Mouse (Mus musculus) limb, embryonic 13.5 days (tissue): ENCODE results near the gene Pex19. TPM values are rescaled to one million over a fixed set of nuclear protein-coding genes. Genes with fewer than 3 reads are reported as not detected.

Experiments
- ATAC-seq: fragments of 200-750 bp; cut with Nextera tagmentation; 2 replicates; pipeline ENCODE4 v1.8.0; 2017; ENCODE audit warnings: low read depth, moderate number of reproducible peaks, moderate TSS enrichment; ENCODE audit not compliant: low FRiP score
- H3K27ac ChIP-seq: fragments of 300-500 bp; sonication (generic); 2 replicates; pipeline ENCODE4 v1.5.1; 2015; ENCODE audit warnings: inconsistent platforms, mild to moderate bottlenecking, moderate library complexity
- H3K27me3 ChIP-seq: fragments of 300-500 bp; sonication (generic); 2 replicates; pipeline ENCODE4 v1.6.1; 2015; ENCODE audit warnings: mild to moderate bottlenecking, inconsistent platforms
- H3K36me3 ChIP-seq: fragments of 300-500 bp; sonication (generic); 2 replicates; pipeline ENCODE4 v1.6.1; 2015; ENCODE audit warnings: inconsistent platforms, mild to moderate bottlenecking, moderate library complexity
- H3K4me1 ChIP-seq: fragments of 300-500 bp; sonication (generic); 2 replicates; pipeline ENCODE4 v1.6.1; 2015; ENCODE audit warnings: inconsistent platforms
- H3K4me2 ChIP-seq: fragments of 300-500 bp; sonication (generic); replicated peaks from 2 replicates; pipeline ENCODE4 v1.6.1; 2015; ENCODE audit warnings: inconsistent platforms, mild to moderate bottlenecking, moderate library complexity
- H3K4me3 ChIP-seq: fragments of 300-500 bp; sonication (generic); 2 replicates; pipeline ENCODE4 v1.5.1; 2015; ENCODE audit warnings: moderate library complexity, mild to moderate bottlenecking, inconsistent platforms
- H3K9ac ChIP-seq: fragments of 300-500 bp; sonication (generic); 2 replicates; pipeline ENCODE4 v1.6.1; 2015; ENCODE audit warnings: mild to moderate bottlenecking, inconsistent platforms
- H3K9me3 ChIP-seq: fragments of 300-500 bp; sonication (generic); 2 replicates; pipeline ENCODE4 v1.6.1; 2016; ENCODE audit warnings: inconsistent platforms
- WGBS: fragments of 180-500 bp; shearing (Covaris S2); methylation state at CpG from one replicate; pipeline ENCODE4 v1.1.7; 2015; 5-methylcytosine and 5-hydroxymethylcytosine counted together
- polyA plus RNA-seq: library from polyadenylated mRNA; unstranded; fragments of >200 nt; fragmentation: Nextera tagmentation; extraction: Ambion mirVana; gene quantifications from 2 replicates; pipeline ENCODE4 v1.2.1, GENCODE M21; 2015

Gene Pex19
- polyA plus RNA-seq, 1 experiment from 2014 or later: 165 TPM

- WGBS: 91% methylated on average over 5 of the region's 5 CpGs
- no peak for ATAC-seq
- Histone ChIP-seq H3K36me3 (peaks cover 99% of the 10 kb centered on the region), H3K9ac (no peak overlapping the region), H3K4me1 (no peaks in the 10 kb centered on the region), H3K27me3 (no peaks in the 10 kb centered on the region), H3K4me2 (no peak overlapping the region), H3K27ac (no peak overlapping the region), H3K9me3 (no peaks in the 10 kb centered on the region), H3K4me3 (no peak overlapping the region)
Measured at GRCm38 (mm10) chr1:172116948-172117347, 9.6 kb upstream of the Pex19 start.

- H3K4me2 ChIP-seq: no peak overlapping the region
- H3K9ac ChIP-seq: no peak overlapping the region
- no peaks in the 10 kb centered on the region for H3K4me1 ChIP-seq
- 88% methylated on average over 6 of the region's 6 CpGs for WGBS
- no peaks in the 10 kb centered on the region for H3K9me3 ChIP-seq
- H3K27ac ChIP-seq: no peak overlapping the region
- ATAC-seq: no peak
- no peaks in the 10 kb centered on the region for H3K27me3 ChIP-seq
- no peak overlapping the region for H3K4me3 ChIP-seq
- peaks cover 97% of the 10 kb centered on the region for H3K36me3 ChIP-seq
Measured at GRCm38 (mm10) chr1:172119100-172119499, 7.5 kb upstream of the Pex19 start.

- no peaks in the 10 kb centered on the region for H3K27me3 ChIP-seq
- H3K4me1 ChIP-seq: no peaks in the 10 kb centered on the region
- H3K9me3 ChIP-seq: no peaks in the 10 kb centered on the region
- 44% methylated on average over 3 of the region's 3 CpGs for WGBS
- no peak overlapping the region for H3K4me3 ChIP-seq
- no peak for ATAC-seq
- H3K36me3 ChIP-seq: peaks cover 91% of the 10 kb centered on the region
- no peak overlapping the region for H3K9ac ChIP-seq
- H3K4me2 ChIP-seq: no peak overlapping the region
- H3K27ac ChIP-seq: no peak overlapping the region
Measured at GRCm38 (mm10) chr1:172119720-172120119, 6.8 kb upstream of the Pex19 start.

GRCm38 (mm10) chr1:172122671-172123070 lies 3.9 kb upstream of the Pex19 start:
- H3K9me3 ChIP-seq: no peaks in the 10 kb centered on the region
- WGBS: 71% methylated on average over 2 of the region's 2 CpGs
- H3K27ac ChIP-seq: no peak overlapping the region
- ATAC-seq: no peak
- peaks cover 62% of the 10 kb centered on the region for H3K36me3 ChIP-seq
- no peak overlapping the region for H3K9ac ChIP-seq
- H3K4me1 ChIP-seq: peaks cover 10% of the 10 kb centered on the region
- H3K27me3 ChIP-seq: no peaks in the 10 kb centered on the region
- no peak overlapping the region for H3K4me2 ChIP-seq
- H3K4me3 ChIP-seq: no peak overlapping the region

- Histone ChIP-seq H3K27me3 (no peaks in the 10 kb centered on the region), H3K9me3 (no peaks in the 10 kb centered on the region), H3K4me2 (no peak overlapping the region), H3K4me3 (no peak overlapping the region), H3K4me1 (peaks cover 14% of the 10 kb centered on the region), H3K27ac (no peak overlapping the region), H3K9ac (no peak overlapping the region), H3K36me3 (peaks cover 56% of the 10 kb centered on the region)
- 82% methylated on average over 6 of the region's 6 CpGs for WGBS
- no peak for ATAC-seq
Measured at GRCm38 (mm10) chr1:172124572-172124971, 2.0 kb upstream of the Pex19 start.

GRCm38 (mm10) chr1:172127487-172127886 lies 932 bp downstream of the Pex19 start:
- Histone ChIP-seq H3K27me3 (no peaks in the 10 kb centered on the region), H3K4me1 (peaks cover 14% of the 10 kb centered on the region), H3K27ac (no peak overlapping the region), H3K4me3 (peak overlapping the region; percentile 83), H3K36me3 (peaks cover 56% of the 10 kb centered on the region), H3K4me2 (peak overlapping the region; percentile 74), H3K9me3 (no peaks in the 10 kb centered on the region), H3K9ac (peak overlapping the region; percentile 89)
- no peak for ATAC-seq
- WGBS: 39% methylated on average over 5 of the region's 5 CpGs

- Histone ChIP-seq H3K9ac (no peak overlapping the region), H3K27me3 (no peaks in the 10 kb centered on the region), H3K36me3 (peaks cover 55% of the 10 kb centered on the region), H3K4me3 (no peak overlapping the region), H3K4me1 (peaks cover 14% of the 10 kb centered on the region), H3K9me3 (no peaks in the 10 kb centered on the region), H3K27ac (no peak overlapping the region), H3K4me2 (no peak overlapping the region)
- no peak for ATAC-seq
- WGBS: 88% methylated on average over 15 of the region's 15 CpGs
Measured at GRCm38 (mm10) chr1:172128563-172128962, 2.0 kb downstream of the Pex19 start.

- peaks cover 58% of the 10 kb centered on the region for H3K36me3 ChIP-seq
- peaks cover 14% of the 10 kb centered on the region for H3K4me1 ChIP-seq
- WGBS: 68% methylated on average over 2 of the region's 2 CpGs
- H3K9ac ChIP-seq: no peak overlapping the region
- no peak overlapping the region for H3K4me3 ChIP-seq
- no peaks in the 10 kb centered on the region for H3K27me3 ChIP-seq
- no peaks in the 10 kb centered on the region for H3K9me3 ChIP-seq
- H3K27ac ChIP-seq: no peak overlapping the region
- no peak for ATAC-seq
- no peak overlapping the region for H3K4me2 ChIP-seq
Measured at GRCm38 (mm10) chr1:172129108-172129507, 2.6 kb downstream of the Pex19 start.

GRCm38 (mm10) chr1:172129780-172130179 lies 3.2 kb downstream of the Pex19 start:
- Histone ChIP-seq H3K9ac (no peak overlapping the region), H3K9me3 (no peaks in the 10 kb centered on the region), H3K4me1 (peaks cover 14% of the 10 kb centered on the region), H3K27ac (no peak overlapping the region), H3K4me3 (no peak overlapping the region), H3K4me2 (no peak overlapping the region), H3K36me3 (peaks cover 65% of the 10 kb centered on the region), H3K27me3 (no peaks in the 10 kb centered on the region)
- 89% methylated on average over 5 of the region's 5 CpGs for WGBS
- ATAC-seq: no peak

GRCm38 (mm10) chr1:172132319-172132718 lies 5.8 kb downstream of the Pex19 start:
- WGBS: 70% methylated on average over 7 of the region's 7 CpGs
- 0 out of 2 replicates have a peak, but pooled peaks have one; percentile 14 for ATAC-seq
- H3K36me3 ChIP-seq: peaks cover 83% of the 10 kb centered on the region

GRCm38 (mm10) chr1:172133535-172133934 lies 7.0 kb downstream of the Pex19 start:
- Histone ChIP-seq H3K27ac (0 out of 2 replicates have a peak overlapping the region, but pooled peaks have one; percentile 44), H3K36me3 (peaks cover 79% of the 10 kb centered on the region)

More at GRCm38 (mm10) chr1:172132319-172132718, 5.8 kb downstream of the Pex19 start:
- peaks cover 7% of the 10 kb centered on the region for H3K4me1 ChIP-seq
- no peak overlapping the region for H3K4me3 ChIP-seq
- H3K27me3 ChIP-seq: no peaks in the 10 kb centered on the region
- H3K4me2 ChIP-seq: no peak overlapping the region
- no peaks in the 10 kb centered on the region for H3K9me3 ChIP-seq
- H3K27ac ChIP-seq: no peak overlapping the region
- no peak overlapping the region for H3K9ac ChIP-seq

GRCm38 (mm10) chr1:172134072-172134471 lies 7.5 kb downstream of the Pex19 start:
- no peak for ATAC-seq
- peaks cover 74% of the 10 kb centered on the region for H3K36me3 ChIP-seq
- H3K4me3 ChIP-seq: no peak overlapping the region
- H3K27me3 ChIP-seq: no peaks in the 10 kb centered on the region
- H3K9ac ChIP-seq: no peak overlapping the region
- no peaks in the 10 kb centered on the region for H3K9me3 ChIP-seq
- peak overlapping the region; percentile 44; the same call in 1 of the 2 replicates for H3K27ac ChIP-seq
- no peak overlapping the region for H3K4me2 ChIP-seq
- 81% methylated on average over 4 of the region's 4 CpGs for WGBS
- H3K4me1 ChIP-seq: no peaks in the 10 kb centered on the region

More at GRCm38 (mm10) chr1:172133535-172133934, 7.0 kb downstream of the Pex19 start:
- no peaks in the 10 kb centered on the region for H3K27me3 ChIP-seq
- no peak overlapping the region for H3K9ac ChIP-seq
- no peaks in the 10 kb centered on the region for H3K9me3 ChIP-seq
- no peak overlapping the region for H3K4me2 ChIP-seq
- no peak overlapping the region for H3K4me3 ChIP-seq
- no peaks in the 10 kb centered on the region for H3K4me1 ChIP-seq
- ATAC-seq: peak; percentile 73
- WGBS: 77% methylated on average over 7 of the region's 7 CpGs

- no peak overlapping the region for H3K4me3 ChIP-seq
- no peak overlapping the region for H3K27ac ChIP-seq
- no peaks in the 10 kb centered on the region for H3K9me3 ChIP-seq
- H3K4me2 ChIP-seq: no peak overlapping the region
- no peaks in the 10 kb centered on the region for H3K4me1 ChIP-seq
- no peak overlapping the region for H3K9ac ChIP-seq
- 0 out of 2 replicates have a peak, but pooled peaks have one; percentile 60 for ATAC-seq
- no peaks in the 10 kb centered on the region for H3K27me3 ChIP-seq
- 80% methylated on average over 2 of the region's 2 CpGs for WGBS
- peaks cover 14% of the 10 kb centered on the region for H3K36me3 ChIP-seq
Measured at GRCm38 (mm10) chr1:172140160-172140559, 13.6 kb downstream of the Pex19 start.
